Mouse (Mus musculus): ENCODE measurements around the gene Rnf31. TPM values are rescaled to one million over a fixed set of nuclear protein-coding genes. Genes with fewer than 3 reads are reported as not detected.

Rnf31 gene
- 12.3 and 18.8 TPM in 2 replicates for polyA plus RNA-seq (2014; fragmentation: Nextera tagmentation; extraction: Ambion mirVana)

DNA sequence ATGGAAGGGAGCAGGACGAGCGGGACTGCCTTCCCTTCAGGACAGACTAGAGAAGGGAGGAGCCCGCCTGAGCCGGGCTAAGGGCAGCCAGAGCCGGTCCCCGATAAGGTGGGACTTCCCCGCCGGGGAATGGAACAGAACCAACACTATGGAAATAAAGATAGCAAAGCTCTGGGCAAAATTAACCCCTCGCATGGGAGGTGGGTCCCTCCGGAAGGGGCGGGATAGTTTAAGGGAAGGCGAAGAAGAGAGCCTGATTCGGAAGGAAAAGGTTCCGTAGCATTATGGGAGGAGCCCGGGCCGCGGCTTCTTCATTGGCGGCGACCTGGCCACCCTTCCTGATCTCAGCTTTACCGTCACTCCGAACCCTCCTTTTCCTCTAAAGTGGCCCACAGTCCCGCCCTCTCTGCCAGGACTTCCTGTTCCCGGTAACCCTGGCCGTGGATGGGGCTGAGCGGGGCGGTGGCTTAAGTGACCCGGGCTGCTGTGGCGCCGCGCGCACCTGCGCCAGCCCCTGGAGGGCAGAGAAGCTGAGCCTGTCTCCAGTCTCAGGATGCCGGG lies at the start of gene Rnf31:
TSS of gene Rnf31 (plus strand) at position 378 of the 561 bp plus-strand sequence.
- Histone ChIP-seq H3K36me3 (ENCODE audit: control insufficient read depth, insufficient read depth, low read length) (peaks cover 25% of the 10 kb centered on the region), H3K4me2 (ENCODE audit: low read depth, low read length) (peak within 1 kb of the TSS; percentile 96), H3K27me3 (ENCODE audit: control insufficient read depth, insufficient read depth, low read length) (no peaks in the 10 kb centered on the region), H3K27ac (ENCODE audit: low read depth, low read length) (peak within 1 kb of the TSS; percentile 93), H3K9me3 (ENCODE audit: control insufficient read depth, low read length) (no peaks in the 10 kb centered on the region), H3K9ac (replicated peaks; ENCODE audit: low read depth, low read length) (peak within 1 kb of the TSS; percentile 83), H3K4me3 (ENCODE audit: low read depth, low read length) (peak within 1 kb of the TSS; percentile 91), H3K4me1 (ENCODE audit: control insufficient read depth, insufficient read depth, low read length) (peaks cover 22% of the 10 kb centered on the region)
- 0% methylated on average over 32 of the region's 33 CpGs for WGBS
- ATAC-seq (ENCODE audit: low read depth) = peak; percentile 92

DNA sequence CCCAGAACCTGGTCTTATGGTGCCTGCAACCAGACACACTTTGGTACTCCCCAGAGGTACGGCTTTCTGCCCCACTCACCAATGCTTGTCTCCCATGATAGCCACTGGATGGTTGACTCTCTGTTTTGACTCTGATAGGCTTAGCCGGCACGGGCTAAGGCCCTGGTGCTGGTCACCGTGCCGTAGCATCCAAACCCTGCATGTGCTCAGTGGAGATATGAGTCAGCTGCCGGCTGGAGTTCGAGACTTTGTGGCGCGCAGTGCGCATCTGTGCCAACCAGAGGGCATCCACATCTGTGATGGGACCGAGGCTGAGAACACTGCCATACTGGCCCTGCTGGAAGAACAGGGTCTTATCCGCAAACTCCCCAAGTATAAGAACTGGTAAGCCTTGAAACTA lies 49.2 kb upstream of the Rnf31 start:
- no peak overlapping the region for H3K9ac ChIP-seq (replicated peaks; ENCODE audit: low read depth, low read length)
- WGBS = 96% methylated on average over 12 of the region's 12 CpGs

DNA sequence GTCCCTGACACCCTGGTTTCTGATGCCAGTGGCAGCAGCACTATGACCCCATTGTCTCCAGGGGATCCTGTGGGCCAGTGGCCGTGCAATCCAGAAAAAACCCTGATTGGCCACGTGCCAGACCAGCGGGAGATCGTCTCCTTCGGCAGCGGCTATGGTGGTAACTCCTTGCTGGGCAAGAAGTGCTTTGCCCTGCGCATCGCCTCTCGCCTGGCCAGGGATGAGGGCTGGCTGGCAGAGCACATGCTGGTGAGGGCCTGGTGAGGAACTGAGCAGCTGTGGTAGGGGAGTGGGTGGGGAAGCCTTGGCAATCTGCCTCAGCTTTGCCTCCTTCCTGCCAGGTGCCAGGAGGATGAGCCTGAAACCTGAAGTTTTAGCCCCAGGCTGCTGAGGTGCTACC lies 47.2 kb upstream of the Rnf31 start:
- Histone ChIP-seq H3K27me3 (ENCODE audit: control insufficient read depth, insufficient read depth, low read length) (no peaks in the 10 kb centered on the region), H3K27ac (ENCODE audit: low read depth, low read length) (no peak overlapping the region), H3K9me3 (ENCODE audit: control insufficient read depth, low read length) (no peaks in the 10 kb centered on the region), H3K4me2 (ENCODE audit: low read depth, low read length) (no peak overlapping the region), H3K4me1 (ENCODE audit: control insufficient read depth, insufficient read depth, low read length) (peaks cover 20% of the 10 kb centered on the region), H3K36me3 (ENCODE audit: control insufficient read depth, insufficient read depth, low read length) (0 out of 2 replicates have a peak, but pooled peaks cover 3% of the 10 kb centered on the region), H3K4me3 (ENCODE audit: low read depth, low read length) (no peak overlapping the region), H3K9ac (replicated peaks; ENCODE audit: low read depth, low read length) (no peak overlapping the region)
- WGBS = 58% methylated on average over 9 of the region's 9 CpGs
- no peak for ATAC-seq (ENCODE audit: low read depth)

More for the DNA sequence above, 49.2 kb upstream of the Rnf31 start:
- ATAC-seq (ENCODE audit: low read depth) = no peak
- Histone ChIP-seq H3K9me3 (ENCODE audit: control insufficient read depth, low read length) (no peaks in the 10 kb centered on the region), H3K4me2 (ENCODE audit: low read depth, low read length) (no peak overlapping the region), H3K27ac (ENCODE audit: low read depth, low read length) (no peak overlapping the region), H3K36me3 (ENCODE audit: control insufficient read depth, insufficient read depth, low read length) (no peaks in the 10 kb centered on the region), H3K4me3 (ENCODE audit: low read depth, low read length) (no peak overlapping the region), H3K4me1 (ENCODE audit: control insufficient read depth, insufficient read depth, low read length) (peaks cover 20% of the 10 kb centered on the region), H3K27me3 (ENCODE audit: control insufficient read depth, insufficient read depth, low read length) (no peaks in the 10 kb centered on the region)

DNA sequence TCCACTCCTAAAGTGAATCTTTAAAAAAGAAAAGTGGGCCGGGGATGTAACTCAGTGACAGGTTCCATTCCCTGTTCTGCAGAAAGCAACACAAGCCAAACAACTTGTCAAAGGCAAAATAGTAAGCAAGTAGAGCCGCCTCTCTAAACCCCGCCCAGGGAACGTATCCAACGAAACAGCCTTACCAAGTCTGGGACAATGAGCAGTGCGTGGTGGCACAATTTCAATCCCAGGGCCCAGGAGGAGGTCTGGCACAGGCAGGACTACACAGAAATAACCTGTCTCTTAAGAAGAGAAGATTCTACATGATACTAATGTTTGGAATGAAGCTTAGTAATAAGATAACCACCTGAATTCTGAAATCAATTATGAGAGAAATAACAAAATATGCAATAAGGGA lies 41.3 kb upstream of the Rnf31 start:
- H3K9ac ChIP-seq (replicated peaks; ENCODE audit: low read depth, low read length) = no peak overlapping the region
- ATAC-seq (ENCODE audit: low read depth) = no peak
- no peaks in the 10 kb centered on the region for H3K27me3 ChIP-seq (ENCODE audit: control insufficient read depth, insufficient read depth, low read length)
- H3K4me2 ChIP-seq (ENCODE audit: low read depth, low read length) = no peak overlapping the region
- no peaks in the 10 kb centered on the region for H3K4me1 ChIP-seq (ENCODE audit: control insufficient read depth, insufficient read depth, low read length)
- H3K36me3 ChIP-seq (ENCODE audit: control insufficient read depth, insufficient read depth, low read length) = 0 out of 2 replicates have a peak, but pooled peaks cover 3% of the 10 kb centered on the region
- no peak overlapping the region for H3K27ac ChIP-seq (ENCODE audit: low read depth, low read length)
- H3K4me3 ChIP-seq (ENCODE audit: low read depth, low read length) = no peak overlapping the region
- H3K9me3 ChIP-seq (ENCODE audit: control insufficient read depth, low read length) = no peaks in the 10 kb centered on the region
- 85% methylated on average over 6 of the region's 6 CpGs for WGBS

DNA sequence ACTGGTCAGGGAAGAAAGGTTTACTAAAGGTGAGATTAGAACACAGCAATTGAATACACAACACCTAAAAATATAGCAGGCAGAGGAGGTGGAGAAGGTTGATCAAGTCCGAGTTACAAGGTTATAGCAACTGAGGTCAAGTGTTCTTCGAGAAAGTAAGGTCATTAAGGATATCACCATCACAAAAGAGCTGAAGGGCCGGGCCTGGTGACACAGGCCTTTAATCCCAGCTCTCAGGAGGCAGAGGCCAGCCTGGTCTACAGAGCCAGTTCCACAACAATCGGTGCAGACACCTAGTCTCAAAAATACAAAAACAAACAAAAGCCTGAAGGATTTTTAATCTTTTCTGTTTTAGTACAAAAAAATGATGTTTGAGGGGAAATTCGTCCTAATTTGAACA lies 40.2 kb upstream of the Rnf31 start:
- no peaks in the 10 kb centered on the region for H3K9me3 ChIP-seq (ENCODE audit: control insufficient read depth, low read length)

DNA sequence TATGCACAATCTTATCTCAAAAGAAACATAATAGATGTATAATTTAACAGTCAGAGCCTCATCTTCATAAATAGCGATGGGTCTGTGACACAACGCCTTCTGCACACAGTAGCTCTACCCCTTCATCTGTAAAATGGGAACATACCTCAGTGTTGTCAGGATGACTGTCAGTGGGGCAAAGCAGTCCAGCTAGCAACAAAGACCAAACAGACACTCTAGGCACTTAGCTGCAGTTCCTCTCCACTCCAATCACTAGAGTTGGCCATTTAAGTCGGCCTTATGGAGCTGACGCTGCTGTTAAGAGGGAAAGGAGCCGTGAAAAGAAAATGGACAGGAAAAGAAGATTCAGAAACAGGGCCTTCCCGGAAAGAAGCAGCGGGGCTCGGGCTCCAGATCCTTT lies 39.7 kb upstream of the Rnf31 start:
- no peak for ATAC-seq (ENCODE audit: low read depth)
- WGBS = 90% methylated on average over 8 of the region's 8 CpGs
- no peak overlapping the region for H3K4me2 ChIP-seq (ENCODE audit: low read depth, low read length)
- H3K4me3 ChIP-seq (ENCODE audit: low read depth, low read length) = no peak overlapping the region
- H3K9ac ChIP-seq (replicated peaks; ENCODE audit: low read depth, low read length) = no peak overlapping the region
- H3K27ac ChIP-seq (ENCODE audit: low read depth, low read length) = no peak overlapping the region
- no peaks in the 10 kb centered on the region for H3K27me3 ChIP-seq (ENCODE audit: control insufficient read depth, insufficient read depth, low read length)
- no peaks in the 10 kb centered on the region for H3K4me1 ChIP-seq (ENCODE audit: control insufficient read depth, insufficient read depth, low read length)
- H3K9me3 ChIP-seq (ENCODE audit: control insufficient read depth, low read length) = no peaks in the 10 kb centered on the region
- H3K36me3 ChIP-seq (ENCODE audit: control insufficient read depth, insufficient read depth, low read length) = 0 out of 2 replicates have a peak, but pooled peaks cover 3% of the 10 kb centered on the region

More for the DNA sequence above, 40.2 kb upstream of the Rnf31 start:
- Histone ChIP-seq H3K4me1 (ENCODE audit: control insufficient read depth, insufficient read depth, low read length) (no peaks in the 10 kb centered on the region), H3K36me3 (ENCODE audit: control insufficient read depth, insufficient read depth, low read length) (0 out of 2 replicates have a peak, but pooled peaks cover 3% of the 10 kb centered on the region), H3K27me3 (ENCODE audit: control insufficient read depth, insufficient read depth, low read length) (no peaks in the 10 kb centered on the region), H3K4me3 (ENCODE audit: low read depth, low read length) (no peak overlapping the region), H3K4me2 (ENCODE audit: low read depth, low read length) (no peak overlapping the region), H3K27ac (ENCODE audit: low read depth, low read length) (no peak overlapping the region), H3K9ac (replicated peaks; ENCODE audit: low read depth, low read length) (no peak overlapping the region)
- no peak for ATAC-seq (ENCODE audit: low read depth)
- 61% methylated on average over 5 of the region's 5 CpGs for WGBS

DNA sequence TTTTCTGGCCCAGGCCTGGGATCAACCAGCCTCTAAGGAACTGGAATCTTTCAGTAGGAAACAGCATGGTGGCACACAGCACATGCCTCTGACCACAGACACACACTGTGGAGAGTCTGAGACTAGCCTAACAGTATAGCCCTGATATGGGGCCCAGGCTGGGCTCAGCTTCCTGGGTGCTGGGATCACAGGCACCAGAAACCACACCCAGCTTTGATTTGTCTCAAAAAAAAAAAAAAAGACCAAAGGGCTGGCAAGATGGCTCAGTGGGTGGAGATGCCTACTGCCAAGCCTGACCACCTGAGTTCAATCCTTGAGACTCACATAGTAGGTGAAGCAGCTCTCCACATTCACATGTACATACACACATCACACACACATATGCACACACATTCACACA lies 36.9 kb upstream of the Rnf31 start:
- no peaks in the 10 kb centered on the region for H3K27me3 ChIP-seq (ENCODE audit: control insufficient read depth, insufficient read depth, low read length)
- ATAC-seq (ENCODE audit: low read depth) = no peak
- no peaks in the 10 kb centered on the region for H3K9me3 ChIP-seq (ENCODE audit: control insufficient read depth, low read length)

DNA sequence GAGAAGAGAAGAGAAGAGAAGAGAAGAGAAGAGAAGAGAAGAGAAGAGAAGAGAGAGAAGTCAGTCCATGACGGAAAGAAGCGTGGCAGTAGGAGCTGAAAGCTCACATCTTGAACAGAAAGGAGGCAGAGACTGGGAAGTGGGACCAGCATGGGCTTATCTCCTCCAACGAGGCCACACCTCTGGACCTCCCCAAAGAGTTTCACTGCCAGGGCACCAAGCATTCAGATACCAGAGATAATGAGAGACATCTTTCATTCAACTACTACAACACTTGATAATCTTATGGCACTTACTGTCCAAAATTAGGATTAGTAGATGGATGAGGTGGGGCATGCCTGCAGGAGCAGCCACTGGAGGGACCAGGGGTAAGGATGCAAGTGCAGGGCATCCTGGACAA lies 35.7 kb upstream of the Rnf31 start:
- 81% methylated on average over 3 of the region's 3 CpGs for WGBS
- H3K27ac ChIP-seq (ENCODE audit: low read depth, low read length) = no peak overlapping the region
- no peak overlapping the region for H3K4me2 ChIP-seq (ENCODE audit: low read depth, low read length)
- H3K27me3 ChIP-seq (ENCODE audit: control insufficient read depth, insufficient read depth, low read length) = no peaks in the 10 kb centered on the region
- H3K4me3 ChIP-seq (ENCODE audit: low read depth, low read length) = no peak overlapping the region
- no peaks in the 10 kb centered on the region for H3K36me3 ChIP-seq (ENCODE audit: control insufficient read depth, insufficient read depth, low read length)
- H3K9me3 ChIP-seq (ENCODE audit: control insufficient read depth, low read length) = no peaks in the 10 kb centered on the region
- H3K4me1 ChIP-seq (ENCODE audit: control insufficient read depth, insufficient read depth, low read length) = 0 out of 2 replicates have a peak, but pooled peaks cover 4% of the 10 kb centered on the region
- no peak overlapping the region for H3K9ac ChIP-seq (replicated peaks; ENCODE audit: low read depth, low read length)
- no peak for ATAC-seq (ENCODE audit: low read depth)

More for the DNA sequence above, 36.9 kb upstream of the Rnf31 start:
- Histone ChIP-seq H3K4me1 (ENCODE audit: control insufficient read depth, insufficient read depth, low read length) (0 out of 2 replicates have a peak, but pooled peaks cover 4% of the 10 kb centered on the region), H3K27ac (ENCODE audit: low read depth, low read length) (no peak overlapping the region), H3K9ac (replicated peaks; ENCODE audit: low read depth, low read length) (no peak overlapping the region), H3K4me3 (ENCODE audit: low read depth, low read length) (no peak overlapping the region), H3K4me2 (ENCODE audit: low read depth, low read length) (no peak overlapping the region), H3K36me3 (ENCODE audit: control insufficient read depth, insufficient read depth, low read length) (no peaks in the 10 kb centered on the region)

DNA sequence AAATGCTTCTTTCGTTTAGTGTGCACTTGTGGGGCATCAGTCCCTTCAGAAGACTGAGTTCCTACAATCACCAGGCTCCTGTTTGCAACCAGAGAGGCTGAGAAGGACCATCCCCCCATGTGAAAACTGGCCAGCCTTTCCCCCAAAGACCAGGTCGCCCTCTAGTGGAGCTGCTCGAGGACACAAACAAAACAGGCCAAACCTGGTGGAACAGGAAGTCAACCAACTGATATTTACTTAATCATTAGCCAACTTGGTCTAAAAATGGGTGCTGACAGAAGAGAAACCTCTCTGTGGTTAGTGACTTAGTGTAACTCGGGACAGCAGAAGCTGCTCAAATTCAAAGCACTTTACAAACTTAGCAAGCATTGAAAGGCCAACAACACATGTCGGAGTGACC lies 34.5 kb upstream of the Rnf31 start:
- Histone ChIP-seq H3K36me3 (ENCODE audit: control insufficient read depth, insufficient read depth, low read length) (no peaks in the 10 kb centered on the region), H3K4me1 (ENCODE audit: control insufficient read depth, insufficient read depth, low read length) (peaks cover 14% of the 10 kb centered on the region), H3K9me3 (ENCODE audit: control insufficient read depth, low read length) (no peaks in the 10 kb centered on the region), H3K4me2 (ENCODE audit: low read depth, low read length) (no peak overlapping the region), H3K4me3 (ENCODE audit: low read depth, low read length) (no peak overlapping the region), H3K9ac (replicated peaks; ENCODE audit: low read depth, low read length) (no peak overlapping the region), H3K27ac (ENCODE audit: low read depth, low read length) (no peak overlapping the region), H3K27me3 (ENCODE audit: control insufficient read depth, insufficient read depth, low read length) (no peaks in the 10 kb centered on the region)
- no peak for ATAC-seq (ENCODE audit: low read depth)
- 26% methylated on average over 5 of the region's 5 CpGs for WGBS

Data from neural tube, embryonic 14.5 days (tissue).